Mouse (Mus musculus): ENCODE data around the gene Ptprn.

Ptprn gene

GRCm38 (mm10) chr1:75222926-75223325, 41.4 kb downstream of the Ptprn start:
- no peak for DNase-seq

DNA sequence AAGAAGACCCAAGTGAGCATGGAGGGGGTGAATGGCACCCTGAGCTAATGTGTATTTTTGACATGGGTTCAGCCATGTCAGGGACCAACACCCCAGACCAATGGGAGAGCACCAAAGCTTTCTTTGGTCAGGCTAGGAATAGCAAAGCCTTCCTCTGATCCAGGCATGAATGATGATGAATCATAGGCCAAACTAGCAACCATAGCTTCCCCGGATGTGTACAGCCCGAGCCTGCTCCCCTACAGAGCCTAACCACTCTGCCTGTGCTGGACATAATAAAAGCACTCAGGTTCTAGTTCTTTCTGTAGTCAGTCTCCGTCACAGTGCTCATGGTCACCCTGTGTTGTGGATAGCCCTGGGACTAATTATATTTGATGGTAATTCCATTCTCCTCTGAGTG, 42.8 kb downstream of the Ptprn start:
- no peak for DNase-seq

DNA sequence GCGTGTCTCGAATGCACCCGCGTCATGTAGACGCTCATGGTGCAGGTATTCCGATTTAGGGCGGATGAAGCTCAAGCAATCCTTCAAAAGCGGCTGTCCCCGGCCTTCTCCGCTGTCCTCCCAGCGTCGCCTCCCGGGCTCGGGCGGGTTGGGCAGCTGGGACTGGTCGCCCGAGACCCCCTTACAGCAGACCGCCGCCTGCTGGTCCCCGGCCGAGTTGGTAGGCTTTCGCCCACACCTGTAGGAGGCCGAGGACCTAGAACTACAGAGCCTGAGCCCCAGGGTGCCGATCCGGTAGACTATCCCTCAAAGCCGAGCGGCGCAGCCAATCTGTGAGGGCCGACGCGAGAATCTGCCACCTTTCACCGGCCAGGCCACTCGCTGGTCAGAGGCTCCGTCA, 44.8 kb downstream of the Ptprn start, which contains the start of gene Tuba4a:
TSS of gene Tuba4a (minus strand) at position 335 of the 400 bp plus-strand sequence.
- peak; percentile 75 to 78 for DNase-seq

- peak; percentile 95 for DNase-seq
Observed at GRCm38 (mm10) chr1:75219078-75219477, 45.2 kb downstream of the Ptprn start.

- peak; percentile 90 for DNase-seq
Observed at GRCm38 (mm10) chr1:75218227-75219001, 45.9 kb downstream of the Ptprn start.

GRCm38 (mm10) chr1:75217893-75218226, 46.4 kb downstream of the Ptprn start:
- DNase-seq: no peak

DNA sequence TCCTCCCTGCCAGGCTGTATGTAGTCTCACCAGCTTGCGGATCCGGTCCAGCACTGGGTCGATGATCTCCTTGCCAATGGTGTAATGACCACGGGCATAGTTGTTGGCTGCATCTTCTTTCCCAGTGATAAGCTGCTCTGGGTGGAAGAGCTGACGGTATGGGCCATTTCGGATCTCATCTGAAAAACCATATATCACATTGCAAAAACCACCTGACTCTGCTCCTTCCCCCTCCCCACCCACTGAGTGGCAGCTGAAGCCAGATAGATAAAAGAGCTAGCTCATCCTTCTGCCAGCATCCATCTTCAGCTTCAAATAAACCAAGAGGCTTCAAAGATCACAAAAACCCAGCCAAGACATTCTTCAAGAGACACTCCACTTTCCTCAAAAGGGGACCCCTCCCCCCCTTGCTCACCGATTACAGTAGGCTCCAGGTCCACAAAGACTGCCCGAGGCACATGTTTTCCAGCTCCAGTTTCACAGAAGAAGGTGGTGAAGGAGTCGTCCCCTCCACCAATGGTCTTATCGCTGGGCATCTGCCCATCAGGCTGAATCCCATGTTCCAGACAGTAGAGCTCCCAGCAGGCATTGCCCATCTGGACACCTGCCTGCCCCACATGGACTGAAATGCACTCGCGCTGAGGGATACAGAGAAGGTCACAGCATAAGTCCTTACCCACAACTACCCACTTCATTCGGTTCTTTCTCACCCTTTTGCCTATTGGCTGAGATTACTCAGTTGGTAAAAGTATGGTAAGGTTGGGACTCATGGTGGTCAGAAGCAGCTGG, 47.3 kb downstream of the Ptprn start:
- peak; percentile 49 to 56 for DNase-seq

- peak; percentile 35 to 42 for DNase-seq
Observed at GRCm38 (mm10) chr1:75215785-75216184, 48.5 kb downstream of the Ptprn start.

DNA sequence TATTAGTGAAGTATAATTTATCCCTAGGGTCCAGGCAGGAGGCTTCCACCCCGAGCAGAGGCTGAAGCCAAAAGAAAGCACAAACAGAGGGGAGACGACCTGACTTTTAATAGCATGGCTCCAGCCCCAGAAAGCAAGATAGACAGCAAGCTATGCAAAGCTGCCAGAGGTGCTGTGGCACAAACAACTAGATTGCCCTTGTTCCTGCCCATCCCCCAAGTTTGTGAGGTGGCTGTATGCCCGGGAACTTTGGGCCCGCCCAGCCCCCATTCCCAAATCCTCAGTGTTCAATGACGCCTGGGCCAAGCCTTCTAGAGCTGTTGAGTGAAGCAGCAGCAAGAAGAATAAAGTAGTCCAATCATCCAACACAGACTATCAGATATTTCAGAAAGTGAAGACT, 49.4 kb downstream of the Ptprn start:
- peak; percentile 55 to 62 for DNase-seq

GRCm38 (mm10) chr1:75214442-75214841, 49.9 kb downstream of the Ptprn start:
- DNase-seq: peak in 1 of 2 experiments; percentile 8

GRCm38 (mm10) chr1:75213096-75213495, 51.2 kb downstream of the Ptprn start:
- no peak for DNase-seq

DNA sequence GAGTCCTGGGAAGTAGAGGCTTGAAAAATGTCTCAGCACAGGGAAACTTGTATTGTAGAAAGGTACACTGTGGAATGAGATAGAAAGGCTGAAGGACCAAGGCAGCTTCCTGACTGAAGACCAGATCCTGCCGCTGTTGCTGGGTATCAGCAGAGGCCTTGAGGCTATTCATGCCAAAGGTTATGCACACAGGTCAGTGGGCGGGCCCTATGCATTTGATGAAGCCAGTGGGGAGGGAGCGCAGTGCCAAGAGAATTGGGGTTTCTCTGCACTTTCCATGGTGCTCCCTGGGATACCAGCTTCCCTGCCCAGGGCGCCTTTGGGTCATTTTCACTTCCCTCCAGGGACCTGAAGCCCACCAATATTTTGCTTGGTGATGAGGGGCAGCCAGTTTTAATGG, 51.8 kb downstream of the Ptprn start:
- peak in 1 of 2 experiments; percentile 23 for DNase-seq

DNA sequence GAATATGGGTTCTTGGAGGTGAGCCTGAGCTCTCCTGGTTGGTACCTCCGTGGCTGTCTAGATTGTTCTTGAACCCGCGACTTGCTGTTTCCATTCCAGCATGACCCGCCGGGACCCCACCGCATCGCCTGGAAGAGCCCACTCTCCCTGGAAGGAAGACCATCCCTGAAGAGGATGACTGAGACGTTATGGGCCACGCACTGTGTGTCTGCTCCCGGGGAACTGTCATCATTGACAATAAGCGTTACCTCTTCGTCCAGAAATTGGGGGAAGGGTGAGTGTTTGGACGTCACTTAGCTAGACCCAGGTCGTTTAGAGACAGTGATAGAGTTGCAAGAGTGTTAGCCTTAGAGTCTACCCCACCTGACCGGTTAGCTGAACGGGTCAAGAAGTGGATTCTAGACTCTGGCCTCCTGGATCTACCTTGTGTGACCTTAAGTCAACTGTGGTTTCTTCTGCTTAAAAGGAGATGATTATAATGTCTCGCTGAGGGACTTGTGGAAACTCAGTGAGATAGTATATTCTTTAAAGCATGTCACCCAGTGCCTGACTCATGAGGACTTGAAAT, 53.1 kb downstream of the Ptprn start:
- no peak for DNase-seq

GRCm38 (mm10) chr1:75210136-75211087, 53.9 kb downstream of the Ptprn start, which contains the start of the genes Glb1l and Stk16:
TSS of gene Glb1l (minus strand) at chr1:75210813.
TSS of gene Stk16 (plus strand) at chr1:75210838.
- peak; percentile 98 to 99 for DNase-seq

DNA sequence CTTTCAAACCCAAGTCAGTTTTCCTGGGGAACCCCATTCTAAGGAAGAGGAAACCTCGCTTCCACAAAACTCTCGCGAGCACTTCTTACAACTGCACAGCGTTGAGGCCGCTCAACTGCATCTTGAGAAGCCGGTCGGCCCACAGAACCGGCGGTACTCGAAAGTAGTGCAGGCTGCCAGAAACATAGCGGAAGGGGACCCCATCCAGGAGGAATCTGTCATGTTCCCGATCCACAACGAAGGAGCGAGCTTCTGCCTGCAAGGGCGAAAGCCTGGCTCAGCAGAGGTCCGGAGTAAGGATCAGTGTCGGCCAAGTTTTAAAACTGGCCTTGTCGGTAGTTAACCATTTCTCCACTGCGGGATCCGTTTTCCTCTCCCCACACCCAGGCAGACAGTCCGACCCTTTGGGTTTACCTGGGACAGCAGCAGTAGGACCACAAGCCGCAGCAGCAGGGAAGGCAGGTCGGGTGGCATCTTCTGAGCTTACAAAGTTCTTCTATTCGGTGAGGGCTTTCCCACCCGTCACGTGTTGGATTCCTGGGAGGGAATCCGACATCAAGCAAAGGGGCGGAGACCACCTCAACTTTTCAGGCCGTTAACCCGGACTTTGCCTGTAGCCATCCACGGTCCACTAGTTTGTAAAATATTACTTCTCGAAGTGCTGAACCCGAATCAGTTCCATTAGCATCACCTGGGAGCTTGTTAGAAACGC, 55.2 kb downstream of the Ptprn start:
- no peak for DNase-seq

- DNase-seq: no peak
Observed at GRCm38 (mm10) chr1:75201236-75201635, 63.1 kb downstream of the Ptprn start.

All from cerebellum, postnatal 10 days (tissue).